Mouse (Mus musculus) lung, postnatal 4 days (tissue): Measurements from ENCODE around the gene Abcd3.

Experiments used
- DNase-seq, 2 experiments: peaks; one replicate each; pipeline ENCODE4 v3.0.0; 2021

Gene Abcd3

GRCm38 (mm10) chr3:121737453-121737852, 77.6 kb downstream of the Abcd3 start:
- peak in 1 of 2 experiments; percentile 45 for DNase-seq

DNA sequence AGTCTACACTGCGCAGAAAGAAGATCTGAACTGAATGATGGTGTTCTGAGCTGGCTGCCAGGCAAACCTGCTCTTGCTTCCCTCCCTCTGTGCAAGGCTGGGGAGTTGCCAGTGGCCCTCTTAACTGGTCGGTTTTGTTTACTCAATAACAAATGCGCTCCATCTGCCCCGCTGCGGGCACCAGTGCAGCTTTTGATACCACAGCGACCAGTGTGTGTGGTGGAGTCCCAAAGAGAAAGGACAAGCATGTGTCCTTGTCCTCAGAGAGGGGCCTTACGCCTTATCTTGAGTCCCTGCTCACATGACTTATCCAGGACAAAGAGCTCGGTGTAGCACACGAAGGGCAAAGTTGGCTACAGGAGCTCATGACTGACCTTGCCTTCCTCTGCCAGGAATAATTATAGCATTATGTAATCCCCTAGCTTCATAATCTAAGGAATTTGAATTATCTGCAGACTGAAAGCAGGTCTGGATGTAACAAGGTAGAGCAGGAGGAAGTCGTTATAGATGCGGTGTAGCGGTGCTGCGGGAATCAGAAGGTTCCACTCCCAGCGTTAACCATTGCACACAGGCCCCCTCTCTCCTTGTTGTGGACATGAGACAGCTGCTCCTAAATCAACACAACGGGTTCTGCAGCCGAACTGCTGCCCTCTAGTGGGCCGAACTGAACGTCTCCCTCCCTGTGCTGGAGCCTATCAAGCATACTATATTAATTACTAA, 78.9 kb downstream of the Abcd3 start:
- peak; percentile 82 to 84 for DNase-seq

- no peak for DNase-seq
Observed at GRCm38 (mm10) chr3:121735542-121735941, 79.6 kb downstream of the Abcd3 start.

DNA sequence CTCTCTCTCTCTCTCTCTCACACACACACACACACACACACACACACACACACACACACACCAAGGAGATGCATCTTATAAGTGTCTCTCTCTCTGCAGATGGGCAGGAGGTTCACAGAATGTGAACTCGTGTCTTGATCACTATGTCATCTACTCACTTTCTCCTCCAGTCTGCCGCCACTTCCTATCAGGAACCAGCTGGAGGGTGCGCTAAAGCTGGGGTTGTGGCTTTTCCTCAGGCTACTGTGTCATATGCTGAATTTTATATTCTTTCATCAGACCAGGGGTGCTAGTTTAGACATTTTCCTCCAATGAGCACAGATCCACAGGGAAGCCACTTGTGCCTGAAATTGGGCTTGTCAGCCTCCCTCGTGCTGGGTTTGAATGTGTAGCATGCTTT, 85.4 kb downstream of the Abcd3 start:
- no peak for DNase-seq

GRCm38 (mm10) chr3:121725651-121726050, 89.5 kb downstream of the Abcd3 start:
- DNase-seq = no peak

DNA sequence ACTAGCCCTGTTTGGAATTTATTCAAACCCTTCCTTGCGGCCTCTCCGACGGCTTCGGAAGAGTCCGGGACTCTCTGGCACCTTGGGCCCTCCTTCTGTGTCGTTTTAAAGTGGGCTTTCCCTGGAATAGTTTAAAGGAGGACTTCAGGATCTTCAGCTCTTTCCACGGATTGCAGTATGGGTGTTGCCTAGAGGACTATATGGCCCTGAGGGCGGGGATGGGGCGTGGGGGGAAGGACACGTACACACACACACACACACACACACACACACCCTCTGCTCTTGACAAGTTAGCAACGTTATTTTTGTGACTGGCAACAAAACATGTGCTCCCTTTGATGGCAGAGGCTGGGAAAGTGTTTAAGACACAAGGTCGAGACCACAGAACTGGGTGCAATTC, 90.5 kb downstream of the Abcd3 start:
- no peak for DNase-seq

DNA sequence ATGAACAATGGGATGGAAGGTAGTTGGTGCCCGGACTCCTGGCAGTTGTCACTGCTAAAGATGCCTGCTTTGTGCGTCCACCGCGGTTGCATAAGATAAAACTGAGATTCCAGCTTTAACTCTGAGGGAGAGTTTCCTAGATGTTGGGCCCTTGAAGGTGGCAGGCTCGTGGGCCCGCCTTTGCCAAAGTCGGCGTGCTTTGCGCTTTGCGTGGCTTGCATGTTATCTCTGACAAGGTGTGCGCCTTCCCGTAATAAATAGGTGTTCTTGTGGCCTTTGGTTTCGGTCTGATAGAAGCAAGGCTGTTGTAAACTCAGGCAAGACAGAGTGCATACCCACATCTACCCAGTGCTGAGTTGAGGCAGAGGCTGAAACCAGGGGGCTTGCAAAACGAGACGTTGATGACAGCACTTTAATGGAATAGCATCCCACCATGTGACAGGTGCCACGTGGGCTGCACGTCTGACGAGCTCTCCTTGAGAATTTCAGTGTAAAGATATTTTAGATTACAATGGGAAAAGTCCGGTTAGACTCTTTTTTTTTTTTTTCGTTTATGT, 91.1 kb downstream of the Abcd3 start:
- DNase-seq = peak in 1 of 2 experiments; percentile 13

GRCm38 (mm10) chr3:121722971-121723844, 91.9 kb downstream of the Abcd3 start, which contains the start of gene F3:
Gene F3, plus strand, starts transcription at chr3:121723537.
- DNase-seq = peak; percentile 86

GRCm38 (mm10) chr3:121721691-121722070, 93.4 kb downstream of the Abcd3 start:
- DNase-seq = no peak

GRCm38 (mm10) chr3:121720801-121721690, 94.1 kb downstream of the Abcd3 start:
- DNase-seq = no peak

DNA sequence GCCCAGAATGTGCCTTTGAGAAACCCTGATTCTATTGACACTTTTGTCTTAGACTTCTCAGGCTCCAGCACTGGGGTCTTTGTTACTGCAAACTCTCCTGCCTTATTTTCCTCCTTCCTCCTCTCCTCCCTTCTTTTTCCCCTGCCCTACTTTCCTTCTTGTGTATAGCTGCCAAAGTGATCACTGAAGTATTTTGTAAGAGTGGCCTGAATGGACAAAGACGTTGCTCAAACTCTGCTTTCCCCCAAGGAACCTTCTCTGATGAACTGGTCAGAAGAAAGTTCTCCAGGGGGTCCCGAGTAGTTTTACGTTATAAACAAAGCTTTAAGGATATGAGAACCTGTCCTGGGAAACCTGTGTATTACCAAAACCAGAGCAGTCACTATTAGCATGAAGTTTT, 95.4 kb downstream of the Abcd3 start:
- DNase-seq = no peak

DNA sequence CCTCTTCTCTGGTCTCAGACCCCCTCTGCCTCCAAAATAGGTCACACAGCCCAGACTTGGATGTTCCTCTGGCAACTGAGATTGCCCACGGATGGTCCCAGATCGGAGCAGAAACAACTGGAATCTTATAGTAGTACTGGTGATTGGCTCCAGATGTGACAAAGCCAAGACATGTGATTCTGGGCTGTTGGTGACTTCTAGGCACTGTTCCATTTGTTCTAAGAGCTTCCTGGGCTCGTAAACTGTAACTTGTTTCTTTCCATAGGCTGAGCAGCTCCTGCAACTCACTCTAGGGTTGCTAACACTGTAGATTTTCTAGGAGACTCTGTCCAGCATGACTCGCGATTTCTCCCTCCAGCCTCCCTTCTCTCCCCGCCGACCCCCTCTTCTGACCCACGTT, 96.4 kb downstream of the Abcd3 start:
- DNase-seq = no peak

- no peak for DNase-seq
Observed at GRCm38 (mm10) chr3:121716480-121716879, 98.6 kb downstream of the Abcd3 start.

GRCm38 (mm10) chr3:121715741-121716459, 99.2 kb downstream of the Abcd3 start:
- no peak for DNase-seq

- no peak for DNase-seq
Observed at GRCm38 (mm10) chr3:121715336-121715735, 99.8 kb downstream of the Abcd3 start.

DNA sequence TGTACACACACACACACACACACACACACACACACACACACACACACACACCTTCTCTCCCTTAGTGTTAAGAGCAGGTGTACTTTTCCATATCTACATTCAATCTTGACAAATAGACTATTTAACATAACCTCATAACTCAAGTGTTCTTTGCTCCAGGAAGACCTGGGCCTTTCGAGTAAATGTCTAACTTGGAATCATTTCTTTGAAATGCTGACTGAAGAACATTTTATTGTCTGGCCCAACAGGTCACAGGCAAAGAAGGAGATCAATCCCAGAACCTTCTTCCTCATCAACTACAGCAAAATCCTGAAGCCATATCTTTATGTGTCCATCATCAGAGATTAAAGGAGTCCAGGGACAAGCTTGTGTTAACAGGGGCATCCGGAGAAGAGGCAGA, 100.6 kb downstream of the Abcd3 start:
- DNase-seq = no peak

GRCm38 (mm10) chr3:121713816-121714215, 101.3 kb downstream of the Abcd3 start:
- no peak for DNase-seq

DNA sequence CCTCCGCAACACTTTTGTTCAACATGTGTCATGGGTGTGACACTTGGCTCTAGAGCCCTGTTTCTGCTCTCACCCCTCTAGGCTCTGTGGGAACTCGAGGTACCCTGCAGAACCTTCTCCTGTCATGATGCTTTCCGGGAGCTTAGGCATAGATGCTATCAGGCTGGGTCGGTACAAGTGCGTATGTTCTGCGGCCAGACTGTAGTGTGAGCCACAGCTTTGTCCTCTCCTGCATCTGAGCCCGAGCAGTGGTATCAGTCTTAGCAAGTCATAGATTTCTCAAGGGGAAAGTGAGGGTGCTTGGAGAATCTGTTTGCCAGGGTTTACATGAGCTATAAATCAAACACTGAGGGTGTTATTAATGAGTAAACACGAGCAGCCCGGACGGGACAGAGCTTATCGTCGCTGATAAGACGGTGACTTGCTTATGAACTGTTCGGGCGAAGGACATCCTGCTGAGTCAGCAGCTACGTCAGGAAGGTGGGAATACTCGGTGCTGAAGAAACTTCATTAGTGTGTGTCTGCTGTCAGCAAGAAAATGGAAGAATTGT, 101.9 kb downstream of the Abcd3 start:
- DNase-seq = peak in 1 of 2 experiments; percentile 13

- no peak for DNase-seq
Observed at GRCm38 (mm10) chr3:121712222-121712621, 102.9 kb downstream of the Abcd3 start.

DNA sequence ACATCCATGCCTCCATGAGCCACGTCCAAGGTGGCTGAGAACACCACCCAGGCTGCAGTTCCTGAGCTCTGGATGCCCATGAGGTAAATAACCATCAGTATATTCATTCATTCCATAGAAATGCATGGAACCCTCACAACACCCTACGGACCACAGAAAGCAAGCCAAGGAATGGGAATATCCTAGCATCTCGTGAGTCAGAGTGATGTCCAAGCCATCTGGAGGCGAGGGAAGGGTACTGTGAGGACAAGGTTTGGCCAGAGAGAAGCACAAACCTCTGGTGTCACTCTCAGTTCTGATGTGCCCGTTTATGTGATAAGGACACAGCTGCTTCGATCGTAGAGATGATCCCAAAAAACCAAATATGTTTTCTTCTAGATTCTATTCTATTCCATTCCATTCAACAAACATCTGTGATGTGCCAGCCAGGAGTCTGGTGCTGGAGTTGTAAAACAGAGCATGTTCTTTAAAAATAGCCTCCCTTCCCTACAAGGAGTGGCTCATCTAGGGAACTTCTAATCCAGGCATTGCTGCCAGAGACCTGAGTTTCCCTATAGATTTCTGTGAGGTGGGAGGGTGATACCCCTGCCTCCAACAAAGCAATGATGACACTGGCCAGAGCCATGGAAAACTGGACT, 104.1 kb downstream of the Abcd3 start:
- no peak for DNase-seq
